Mouse (Mus musculus) monocyte, adult 2 months (primary cell): ENCODE results near the gene Dapk3.

Experiments used
- DNase-seq, 2 experiments: peaks; one replicate each; pipeline ENCODE4 v3.0.0; 2022; ENCODE audit warnings: low spot score in 2 of 2, low read depth in 1 of 2

The Dapk3 gene

DNA sequence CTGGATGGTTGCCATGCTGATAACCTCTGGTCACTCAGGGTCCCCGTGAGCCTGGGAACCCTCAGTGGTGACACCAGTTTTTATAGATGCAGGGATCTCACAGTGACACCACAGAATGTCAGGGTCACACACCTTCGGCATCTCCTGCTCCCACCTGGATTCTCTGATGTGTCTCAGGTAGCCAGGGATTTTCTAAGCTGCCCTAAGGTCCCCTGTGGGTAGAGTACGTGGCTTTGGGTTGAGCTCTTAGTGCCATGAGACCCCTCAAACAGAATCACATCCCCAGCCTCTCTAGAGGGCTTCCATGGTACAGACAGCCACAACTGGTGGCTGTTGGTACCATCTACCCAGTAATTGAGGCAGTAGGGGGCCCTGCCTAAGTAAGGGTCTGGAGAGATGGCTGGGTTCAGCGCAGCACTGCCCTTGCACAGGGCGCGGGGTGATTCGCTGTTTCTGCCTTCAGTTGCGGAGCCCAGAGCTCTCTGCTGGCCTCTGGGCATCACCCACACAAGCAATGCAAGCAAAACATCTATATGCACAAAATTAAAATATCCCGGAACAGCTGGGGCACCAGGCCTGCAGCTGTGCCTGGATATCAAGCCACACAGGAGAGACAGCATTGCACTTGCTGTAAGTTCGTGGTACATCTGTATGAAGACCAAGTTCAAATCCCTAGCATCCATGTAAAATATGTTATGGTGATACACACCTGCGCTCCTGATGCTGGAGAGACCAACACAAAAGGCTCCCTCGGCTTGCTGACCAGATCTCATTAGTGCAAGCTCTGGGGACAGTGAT lies 53.9 kb downstream of the Dapk3 start:
- no peak for DNase-seq

DNA sequence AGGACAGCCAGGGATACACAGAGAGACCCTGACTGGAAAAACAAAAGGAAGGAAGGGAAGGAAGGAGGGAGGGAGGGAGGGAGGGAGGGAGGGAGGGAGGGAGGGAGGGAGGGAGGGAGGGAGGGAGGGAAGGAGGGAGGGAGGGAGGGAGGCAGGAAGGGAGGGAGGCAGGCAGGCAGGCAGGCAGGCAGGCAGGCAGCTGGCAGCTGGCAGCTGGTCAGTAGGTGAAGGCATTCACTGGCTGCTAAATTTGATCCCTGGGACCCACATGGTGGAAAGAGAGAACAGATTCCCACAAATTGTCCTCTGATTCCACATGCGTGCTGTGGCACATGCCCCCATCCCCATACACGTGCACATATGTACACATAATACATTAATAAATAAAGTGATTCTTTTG lies 55.8 kb downstream of the Dapk3 start:
- DNase-seq, result no peak

DNA sequence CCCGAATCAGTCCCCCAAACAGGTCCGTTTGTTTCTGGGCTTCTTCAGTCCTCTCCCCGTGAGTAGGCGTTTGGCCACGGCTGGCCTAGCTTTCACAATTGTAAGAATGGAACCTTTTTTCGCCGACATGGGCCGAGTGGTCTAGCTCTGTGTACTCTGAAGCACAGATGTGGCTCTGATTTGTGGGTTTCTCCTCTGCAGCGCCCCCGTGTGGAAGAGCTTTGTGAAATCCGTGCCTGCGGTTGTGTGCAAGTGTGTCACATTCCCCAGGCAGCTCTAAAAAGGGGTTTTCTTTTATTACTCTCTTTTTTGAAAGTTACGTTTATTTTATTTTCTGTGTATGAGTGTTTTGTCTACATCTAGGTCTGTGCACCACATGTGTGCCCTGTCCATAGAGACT lies 58.1 kb downstream of the Dapk3 start:
- no peak for DNase-seq

DNA sequence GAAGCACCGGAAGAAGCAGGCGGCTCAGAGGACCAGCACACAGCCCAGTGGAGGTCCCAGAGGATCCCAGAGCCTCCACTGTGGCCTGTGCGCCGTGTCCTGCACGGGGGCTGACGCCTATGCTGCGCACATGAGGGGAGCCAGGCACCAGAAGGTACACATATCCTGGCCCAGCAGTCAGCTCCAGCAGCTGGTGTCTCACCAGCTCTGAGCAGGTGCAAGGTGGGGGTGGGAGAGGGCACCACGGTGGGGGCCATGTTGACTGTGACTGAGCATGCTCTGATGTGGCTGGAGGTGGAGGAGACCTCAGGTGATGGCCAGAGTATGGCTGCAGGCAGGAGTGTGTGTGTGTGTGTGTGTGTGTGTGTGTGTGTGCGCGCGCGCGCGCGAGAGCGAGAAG lies 59.2 kb downstream of the Dapk3 start:
- DNase-seq, result no peak
